ENCODE assay signal across 9 mouse cellular contexts in the genomic region with DNA sequence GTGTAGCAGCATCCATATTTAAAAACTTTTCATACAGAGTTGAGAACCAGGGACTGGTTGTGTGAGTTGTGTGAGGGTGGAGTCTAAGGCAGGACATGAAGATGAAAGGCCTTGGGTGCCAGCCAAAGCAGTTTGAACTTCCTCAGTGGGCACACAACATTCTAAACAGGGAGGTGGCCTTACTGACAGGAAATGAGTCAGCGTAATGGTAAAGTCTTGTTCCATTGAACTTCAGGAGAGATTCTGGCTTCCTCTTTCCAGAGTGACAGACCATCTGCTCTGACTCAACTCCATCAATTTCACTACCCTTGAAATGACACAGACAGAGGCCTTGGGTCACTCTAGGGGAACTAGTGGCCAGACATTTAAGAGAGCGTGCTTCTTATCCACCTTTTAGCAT.
DNase-seq lines count a peak whose midpoint lies in the region; ATAC-seq and TF ChIP-seq lines count a peak whose summit lies in the region.
"Had no signal": no experiment of that assay in that cellular context is flagged by ENCODE, and none has a peak within 500 bp of the region (broad histone marks: within the 10 kb centered on the region; RNA-seq: fewer than 3 reads in every experiment).

No protein-coding gene starts in this region.

- no peak overlapping the region for H3K4me3 ChIP-seq in forebrain, embryonic 10.5 days
- no peak overlapping the region for H3K4me3 ChIP-seq in forebrain, embryonic 16.5 days (replicated peaks; ENCODE audit: low read length)
- H3K4me3 ChIP-seq in midbrain, postnatal 0 days (ENCODE audit: low read depth, low read length) = no peak overlapping the region
- H3K4me3 ChIP-seq: neural tube, embryonic 12.5 days had no signal

- DNase-seq in forebrain, embryonic 10.5 days (ENCODE audit: extremely low spot score, low spot score) = no peak
- DNase-seq in thymus, postnatal 4 days = peak; percentile 14
- DNase-seq in thymus, postnatal 10 days (ENCODE audit: low spot score in 2 of 2) = no peak
- peak; percentile 43 for DNase-seq in kidney, postnatal 14 days
- no peak for DNase-seq in midbrain, postnatal 0 days (ENCODE audit: low spot score)
- DNase-seq in right cerebral cortex, postnatal 4 days = no peak

- no peak overlapping the region for H3K4me2 ChIP-seq in forebrain, embryonic 16.5 days (ENCODE audit: low read length)
- H3K4me2 ChIP-seq in midbrain, postnatal 0 days (ENCODE audit: low read depth, low read length, poor library complexity, severe bottlenecking) = no peak overlapping the region
- H3K4me2 ChIP-seq: neural tube, embryonic 12.5 days had no signal

- peaks cover 10% of the 10 kb centered on the region for H3K4me1 ChIP-seq in forebrain, embryonic 10.5 days
- H3K4me1 ChIP-seq in forebrain, embryonic 16.5 days (replicated peaks; ENCODE audit: control insufficient read depth, insufficient read depth, low read length) = no peaks in the 10 kb centered on the region
- H3K4me1 ChIP-seq in midbrain, postnatal 0 days (ENCODE audit: insufficient read depth, low read length) = no peaks in the 10 kb centered on the region
- H3K4me1 ChIP-seq: neural tube, embryonic 12.5 days had no signal

- no peaks in the 10 kb centered on the region for H3K27me3 ChIP-seq in forebrain, embryonic 10.5 days (ENCODE audit: poor library complexity, severe bottlenecking)
- H3K27me3 ChIP-seq in forebrain, embryonic 16.5 days (replicated peaks; ENCODE audit: control insufficient read depth, insufficient read depth, low read length) = no peaks in the 10 kb centered on the region
- H3K27me3 ChIP-seq in midbrain, postnatal 0 days (ENCODE audit: insufficient read depth, low read length) = no peaks in the 10 kb centered on the region
- H3K27me3 ChIP-seq: neural tube, embryonic 12.5 days had no signal

- no peak for ATAC-seq in forebrain, embryonic 16.5 days
- ATAC-seq in monocyte, adult 5-6 weeks (replicated peaks; ENCODE audit: insufficient number of reproducible peaks, low FRiP score, low TSS enrichment, poor library complexity, severe bottlenecking) = peak; percentile 95
- ATAC-seq in midbrain, postnatal 0 days (ENCODE audit: low FRiP score) = no peak

- WGBS in forebrain, embryonic 10.5 days = 94% methylated on average over 2 of the region's 2 CpGs
- WGBS in forebrain, embryonic 16.5 days = 95% methylated on average over 2 of the region's 2 CpGs
- 96% methylated on average over 2 of the region's 2 CpGs for WGBS in midbrain, postnatal 0 days

- H3K36me3 ChIP-seq in forebrain, embryonic 10.5 days (replicated peaks) = no peaks in the 10 kb centered on the region
- no peaks in the 10 kb centered on the region for H3K36me3 ChIP-seq in forebrain, embryonic 16.5 days (ENCODE audit: control insufficient read depth, insufficient read depth)
- no peaks in the 10 kb centered on the region for H3K36me3 ChIP-seq in midbrain, postnatal 0 days (ENCODE audit: insufficient read depth, low read length)
- H3K36me3 ChIP-seq: neural tube, embryonic 12.5 days had no signal

- no peak overlapping the region for H3K9ac ChIP-seq in forebrain, embryonic 16.5 days (replicated peaks; ENCODE audit: low read depth, low read length)
- no peak overlapping the region for H3K9ac ChIP-seq in midbrain, postnatal 0 days (replicated peaks; ENCODE audit: low read length, poor library complexity, severe bottlenecking)
- H3K9ac ChIP-seq: neural tube, embryonic 12.5 days had no signal

- TF ChIP-seq CTCF in midbrain, postnatal 0 days (IDR thresholded peaks at IDR 0.05) = no peak

- H3K27ac ChIP-seq in forebrain, embryonic 10.5 days = 0 out of 2 replicates have a peak overlapping the region, but pooled peaks have one; percentile 8
- H3K27ac ChIP-seq in forebrain, embryonic 16.5 days (ENCODE audit: low read length) = no peak overlapping the region
- H3K27ac ChIP-seq in midbrain, postnatal 0 days (ENCODE audit: low read depth, low read length) = no peak overlapping the region
- H3K27ac ChIP-seq: neural tube, embryonic 12.5 days had no signal

- no peaks in the 10 kb centered on the region for H3K9me3 ChIP-seq in forebrain, embryonic 10.5 days
- H3K9me3 ChIP-seq in forebrain, embryonic 16.5 days (ENCODE audit: control insufficient read depth, low read length) = no peaks in the 10 kb centered on the region
- H3K9me3 ChIP-seq in midbrain, postnatal 0 days (ENCODE audit: low read length) = no peaks in the 10 kb centered on the region
- H3K9me3 ChIP-seq: neural tube, embryonic 12.5 days had no signal

Comparison
In these comparisons a context has a peak if more than half of its experiments do, and no peak if none do; other contexts are left out.
1. DNase-seq: peak in thymus, postnatal 4 days (single experiment) and kidney, postnatal 14 days (single experiment); none in forebrain, embryonic 10.5 days (single experiment), thymus, postnatal 10 days (0 of 2), midbrain, postnatal 0 days (single experiment) and right cerebral cortex, postnatal 4 days (single experiment).